Mouse (Mus musculus) megakaryocyte-erythroid progenitor cell, adult 5 weeks (primary cell): ENCODE measurements around the gene Nudt21. TPM values are rescaled to one million over a fixed set of nuclear protein-coding genes. Genes with fewer than 3 reads are reported as not detected.

Experiments used
- polyA plus RNA-seq: library from polyadenylated mRNA; stranded (reverse); fragments of >175 nt; gene quantifications from 2 replicates; pipeline ENCODE4 v1.2.3, GENCODE M21; 2012

Nudt21 gene
- polyA plus RNA-seq: 356 and 405 TPM in 2 replicates

DNA sequence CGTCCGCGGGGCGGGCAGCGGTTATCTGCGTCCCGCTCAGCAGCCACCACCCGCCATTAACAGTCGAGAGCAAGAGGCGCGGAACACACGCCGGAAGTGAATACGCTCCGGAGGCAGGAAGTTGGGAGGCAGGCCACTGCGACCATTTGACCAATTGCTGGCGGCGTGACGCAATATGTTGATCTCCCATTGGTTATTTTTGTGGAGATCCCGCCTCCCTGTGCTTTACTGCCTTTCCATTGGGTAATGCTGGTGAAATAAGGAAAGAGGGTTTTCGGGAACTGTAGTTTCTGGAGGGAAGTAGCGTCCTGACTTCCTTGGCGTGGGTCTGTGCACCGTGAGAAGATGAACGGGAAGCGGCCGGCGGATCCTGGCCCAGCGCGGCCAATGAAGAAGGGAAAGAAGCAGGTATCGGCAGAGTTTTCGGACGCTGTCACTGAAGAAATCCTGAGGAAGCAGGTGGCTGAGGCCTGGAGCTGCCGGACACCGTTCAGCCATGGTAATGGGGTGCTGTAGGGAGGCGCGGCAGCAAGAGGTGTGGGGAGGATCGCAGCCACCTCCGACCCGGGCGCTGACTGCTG is at the start of gene Nudt21, which contains the start of gene Ogfod1:
Nudt21 (minus strand) TSS at position 88 of the 581 bp plus-strand sequence.
Ogfod1 (plus strand) TSS at position 255 of the 581 bp plus-strand sequence.

DNA sequence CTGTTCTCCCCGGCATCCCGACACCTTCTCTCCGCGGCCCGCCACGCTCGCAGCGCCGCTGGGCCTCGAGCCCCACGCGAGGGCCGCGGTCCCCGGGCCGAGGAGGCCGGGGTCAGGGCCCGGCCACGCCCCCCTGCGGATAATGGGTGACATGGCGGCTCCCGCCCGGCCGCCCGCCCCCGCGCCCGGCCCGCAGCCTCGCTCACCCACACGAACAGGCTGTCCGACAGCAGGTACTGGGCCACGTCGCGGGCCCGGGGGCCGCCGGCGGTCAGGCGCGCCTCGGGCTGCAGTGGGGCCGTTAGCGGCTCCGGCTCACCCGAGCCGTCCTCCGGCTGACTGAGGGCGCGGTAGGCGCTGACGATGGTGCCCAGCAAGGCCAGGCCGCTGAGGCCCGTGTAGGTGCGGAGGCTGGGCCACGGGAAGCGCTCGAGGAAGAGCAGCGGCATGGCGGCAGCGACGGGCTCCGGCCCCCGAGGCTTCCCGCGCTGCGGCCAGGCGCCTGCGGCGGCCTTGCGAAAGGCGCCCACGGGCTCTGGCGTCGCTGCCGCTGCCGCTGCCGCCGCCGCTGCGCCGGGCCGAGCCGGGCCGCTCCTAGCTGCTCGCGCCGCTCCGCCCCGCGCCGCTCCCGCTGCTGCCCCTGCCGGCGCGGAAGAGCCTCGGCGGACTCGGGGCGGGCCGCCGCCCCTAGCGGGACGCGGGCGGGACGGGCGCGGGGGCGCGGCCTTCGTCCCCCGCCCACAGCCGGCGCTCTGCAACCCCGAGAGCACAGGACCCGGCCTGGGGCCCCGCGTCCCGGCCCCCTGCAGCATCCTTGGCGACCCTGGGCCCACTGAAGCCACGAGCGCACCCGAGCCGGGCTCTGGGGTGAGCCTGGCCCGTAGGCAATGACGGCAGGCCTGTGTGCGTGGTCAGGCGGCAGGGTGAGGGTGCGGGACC is 24.5 kb downstream of the Nudt21 start, which contains the start of gene Amfr:
Amfr (minus strand) TSS at position 830 of the 939 bp plus-strand sequence.

Other genes with a start within 250 kb of the Nudt21 start
- 0.16 and 0.51 TPM in 2 replicates for gene Gnao1, start 227.1 kb downstream of the Nudt21 start, polyA plus RNA-seq
- 32.7 and 42.6 TPM in 2 replicates for gene Amfr, start 24.2 kb downstream of the Nudt21 start, polyA plus RNA-seq
- 8.3 and 8.5 TPM in 2 replicates for gene Ogfod1, start 167 bp upstream of the Nudt21 start, polyA plus RNA-seq
- 1.6 and 2.4 TPM in 2 replicates for gene Bbs2, start 61.9 kb upstream of the Nudt21 start, polyA plus RNA-seq
- not detected in 2 replicates for gene Mt4, start 100.2 kb upstream of the Nudt21 start, polyA plus RNA-seq
- gene Mt3, start 115.6 kb upstream of the Nudt21 start, polyA plus RNA-seq: not detected in 2 replicates
- 202 and 221 TPM in 2 replicates for gene Mt2, start 135.6 kb upstream of the Nudt21 start, polyA plus RNA-seq
- 194 and 264 TPM in 2 replicates for gene Mt1, start 142.1 kb upstream of the Nudt21 start, polyA plus RNA-seq
- 4.5 and 5.2 TPM in 2 replicates for gene Nup93, start 177.5 kb upstream of the Nudt21 start, polyA plus RNA-seq